Mouse (Mus musculus) CH12.LX (cell line): Measurements from ENCODE around the gene Adam8. TPM values are rescaled to one million over a fixed set of nuclear protein-coding genes. Genes with fewer than 3 reads are reported as not detected.

Experiments used
- DNase-seq: peaks from one replicate; pipeline ENCODE4 v3.0.0-alpha.2; 2013; ENCODE audit errors: extremely low read depth
- H3K27ac ChIP-seq: 2 replicates; pipeline ENCODE4 v1.5.1; 2012; ENCODE audit warnings: low read depth, mild to moderate bottlenecking, control low read depth, moderate library complexity; ENCODE audit not compliant: insufficient read depth
- H3K27me3 ChIP-seq: replicated peaks from 2 replicates; pipeline ENCODE3; 2012; ENCODE audit warnings: inconsistent platforms
- H3K36me3 ChIP-seq, 2 experiments: replicated peaks in 1 of 2; 2 replicates each; pipeline versions ENCODE3 to v1.6.1; 2012; ENCODE audit warnings: inconsistent platforms in 1 of 2, low read length in 1 of 2, mild to moderate bottlenecking in 1 of 2, mixed read lengths in 1 of 2, moderate library complexity in 1 of 2; ENCODE audit not compliant: control insufficient read depth in 1 of 2, insufficient read depth in 1 of 2
- H3K4me1 ChIP-seq, 2 experiments: 2 replicates each; pipeline ENCODE4 v1.6.1; 2012; ENCODE audit warnings: inconsistent platforms in 1 of 2, moderate library complexity in 1 of 2; ENCODE audit not compliant: insufficient read depth in 2 of 2, control insufficient read depth in 1 of 2
- H3K4me2 ChIP-seq: 2 replicates; pipeline ENCODE4 v1.6.1; 2012; ENCODE audit warnings: low read depth, mild to moderate bottlenecking, control low read depth; ENCODE audit not compliant: poor library complexity, insufficient read depth, severe bottlenecking
- H3K4me3 ChIP-seq, 3 experiments: fragments of 150-350 bp in 1 of 3; sonication (generic) in 1 of 3; replicated peaks in 1 of 3; 2 replicates each; pipeline versions ENCODE3 to v1.5.1; 2011 to 2012; ENCODE audit warnings: low read depth in 2 of 3, low read length in 2 of 3, mild to moderate bottlenecking in 2 of 3, moderate library complexity in 2 of 3, control low read depth in 1 of 3, improper control_type of control experiment in 1 of 3, inconsistent platforms in 1 of 3, mixed read lengths in 1 of 3; ENCODE audit not compliant: poor library complexity in 1 of 3
- H3K79me2 ChIP-seq: replicated peaks from 2 replicates; pipeline ENCODE4 v1.6.1; 2012; ENCODE audit warnings: mild to moderate bottlenecking, moderate library complexity; ENCODE audit not compliant: control insufficient read depth, poor library complexity, insufficient read depth, severe bottlenecking; ENCODE audit errors: extremely low read depth
- H3K9ac ChIP-seq: 2 replicates; pipeline ENCODE4 v1.6.1; 2012; ENCODE audit warnings: low read depth, mild to moderate bottlenecking, control low read depth, moderate library complexity; ENCODE audit not compliant: insufficient read depth
- H3K9me3 ChIP-seq: replicated peaks from 2 replicates; pipeline ENCODE3; 2012; ENCODE audit warnings: low read length, inconsistent platforms, mixed read lengths
- BHLHE40 ChIP-seq: IDR thresholded peaks from 2 replicates; pipeline ENCODE4 v1.6.1; 2011; ENCODE audit warnings: mild to moderate bottlenecking, low read depth, low read length, improper control_type of control experiment
- CHD1 ChIP-seq: IDR thresholded peaks from 2 replicates; pipeline ENCODE4 v1.6.1; 2012; ENCODE audit warnings: low read depth, low read length, improper control_type of control experiment, inconsistent platforms
- CHD2 ChIP-seq: IDR thresholded peaks from 2 replicates; pipeline ENCODE4 v1.6.1; 2011; ENCODE audit warnings: low read length, improper control_type of control experiment
- CTCF ChIP-seq, 2 experiments: IDR thresholded peaks in 1 of 2; conservative IDR thresholded peaks in 1 of 2; 2 replicates each; pipeline ENCODE4 v1.5.1; 2011 to 2012; ENCODE audit warnings: low read depth in 2 of 2, low read length in 2 of 2, improper control_type of control experiment in 1 of 2, inconsistent platforms in 1 of 2, mild to moderate bottlenecking in 1 of 2, moderate library complexity in 1 of 2
- E2F4 ChIP-seq: IDR thresholded peaks from 2 replicates; pipeline ENCODE4 v1.6.1; 2011; ENCODE audit warnings: low read depth, low read length, improper control_type of control experiment; ENCODE audit not compliant: insufficient replicate concordance
- EP300 ChIP-seq: IDR thresholded peaks from 2 replicates; pipeline ENCODE4 v1.6.1; 2011; ENCODE audit warnings: low read length, improper control_type of control experiment
- ETS1 ChIP-seq: conservative IDR thresholded peaks from 2 replicates; pipeline ENCODE4 v1.6.1; 2012; ENCODE audit warnings: low read depth, mild to moderate bottlenecking, inconsistent platforms, low read length, improper control_type of control experiment, moderate library complexity
- GABPA ChIP-seq: IDR thresholded peaks from 2 replicates; pipeline ENCODE4 v1.6.1; 2012; ENCODE audit warnings: low read depth, low read length, improper control_type of control experiment, inconsistent platforms; ENCODE audit not compliant: insufficient replicate concordance
- HCFC1 ChIP-seq: IDR thresholded peaks from 2 replicates; pipeline ENCODE4 v1.6.1; 2012; ENCODE audit warnings: low read depth, mild to moderate bottlenecking, inconsistent platforms, low read length, improper control_type of control experiment
- IRF4 ChIP-seq: IDR thresholded peaks from 2 replicates; pipeline ENCODE4 v1.6.1; 2014; ENCODE audit warnings: low read depth, mild to moderate bottlenecking, inconsistent platforms, low read length, improper control_type of control experiment
- JUN ChIP-seq: IDR thresholded peaks from 2 replicates; pipeline ENCODE4 v1.6.1; 2011; ENCODE audit warnings: low read depth, mild to moderate bottlenecking, low read length, improper control_type of control experiment, moderate library complexity; ENCODE audit not compliant: insufficient read depth
- JUND ChIP-seq: conservative IDR thresholded peaks from 2 replicates; pipeline ENCODE4 v1.6.1; 2011; ENCODE audit warnings: low read depth, low read length, improper control_type of control experiment
- KAT2A ChIP-seq: IDR thresholded peaks from 2 replicates; pipeline ENCODE4 v1.6.1; 2012; ENCODE audit warnings: low read length, improper control_type of control experiment, inconsistent platforms; ENCODE audit not compliant: insufficient replicate concordance
- MAFK ChIP-seq: IDR thresholded peaks from 2 replicates; pipeline ENCODE4 v1.6.1; 2011; ENCODE audit warnings: low read length, improper control_type of control experiment; ENCODE audit not compliant: insufficient replicate concordance
- MAX ChIP-seq: IDR thresholded peaks from 2 replicates; pipeline ENCODE4 v1.6.1; 2011; ENCODE audit warnings: low read length, improper control_type of control experiment
- MAZ ChIP-seq: IDR thresholded peaks from 2 replicates; pipeline ENCODE4 v1.6.1; 2012; ENCODE audit warnings: low read depth, mild to moderate bottlenecking, inconsistent platforms, low read length, improper control_type of control experiment, moderate library complexity
- MEF2A ChIP-seq: IDR thresholded peaks from 2 replicates; pipeline ENCODE4 v1.6.1; 2014; ENCODE audit warnings: low read depth, mild to moderate bottlenecking, inconsistent platforms, low read length, improper control_type of control experiment, borderline replicate concordance
- MXI1 ChIP-seq: IDR thresholded peaks from 2 replicates; pipeline ENCODE4 v1.6.1; 2011; ENCODE audit warnings: mild to moderate bottlenecking, low read depth, low read length, improper control_type of control experiment
- MYC ChIP-seq: IDR thresholded peaks from 2 replicates; pipeline ENCODE4 v1.6.1; 2011; ENCODE audit warnings: low read depth, mild to moderate bottlenecking, improper control_type of control experiment, low read length
- NELFE ChIP-seq: IDR thresholded peaks from 2 replicates; pipeline ENCODE4 v1.6.1; 2011; ENCODE audit warnings: low read depth, low read length, improper control_type of control experiment
- NRF1 ChIP-seq: IDR thresholded peaks from 2 replicates; pipeline ENCODE4 v1.6.1; 2014; ENCODE audit warnings: low read depth, mild to moderate bottlenecking, inconsistent platforms, low read length, improper control_type of control experiment, moderate library complexity
- PAX5 ChIP-seq: IDR thresholded peaks from 2 replicates; pipeline ENCODE4 v1.6.1; 2012; ENCODE audit warnings: low read length, inconsistent platforms, mixed read lengths
- POLR2AphosphoS2 ChIP-seq: IDR thresholded peaks from 2 replicates; pipeline ENCODE4 v1.6.1; 2011; ENCODE audit warnings: low read depth, low read length, improper control_type of control experiment
- RCOR1 ChIP-seq: conservative IDR thresholded peaks from 2 replicates; pipeline ENCODE4 v1.6.1; 2012; ENCODE audit warnings: low read depth, mild to moderate bottlenecking, inconsistent platforms, low read length, improper control_type of control experiment
- SIN3A ChIP-seq: IDR thresholded peaks from 2 replicates; pipeline ENCODE4 v1.6.1; 2012; ENCODE audit warnings: low read length, improper control_type of control experiment, inconsistent platforms
- SMC3 ChIP-seq: IDR thresholded peaks from 2 replicates; pipeline ENCODE4 v1.6.1; 2011; ENCODE audit warnings: low read depth, low read length, improper control_type of control experiment
- TBP ChIP-seq: conservative IDR thresholded peaks from 2 replicates; pipeline ENCODE4 v1.6.1; 2011; ENCODE audit warnings: low read depth, low read length, improper control_type of control experiment
- TCF12 ChIP-seq: IDR thresholded peaks from 2 replicates; pipeline ENCODE4 v1.6.1; 2014; ENCODE audit warnings: low read depth, mild to moderate bottlenecking, inconsistent platforms, low read length, improper control_type of control experiment
- USF1 ChIP-seq: IDR thresholded peaks from 2 replicates; pipeline ENCODE4 v1.6.1; 2014; ENCODE audit warnings: low read depth, mild to moderate bottlenecking, inconsistent platforms, low read length, improper control_type of control experiment
- USF2 ChIP-seq: conservative IDR thresholded peaks from 2 replicates; pipeline ENCODE4 v1.6.1; 2011; ENCODE audit warnings: low read depth, low read length, improper control_type of control experiment
- ZC3H11A ChIP-seq: IDR thresholded peaks from 2 replicates; pipeline ENCODE4 v1.6.1; 2012; ENCODE audit warnings: low read depth, mild to moderate bottlenecking, inconsistent platforms, low read length, improper control_type of control experiment
- ZMIZ1 ChIP-seq: IDR thresholded peaks from 2 replicates; pipeline ENCODE4 v1.6.1; 2012; ENCODE audit warnings: low read depth, mild to moderate bottlenecking, inconsistent platforms, low read length, improper control_type of control experiment
- ZNF384 ChIP-seq: IDR thresholded peaks from 2 replicates; pipeline ENCODE4 v1.6.1; 2012; ENCODE audit warnings: low read depth, low read length, improper control_type of control experiment, inconsistent platforms
- dilution Hi-C: fragments of 300-500 bp; cut with MboI; formaldehyde crosslinking; loops from 2 replicates; pipeline ENCODE4 v1.14.3; 2020; ENCODE audit warnings: low sequenced_read_pairs; ENCODE audit not compliant: extremely low pct_unique_long_range_greater_than_20kb, extremely low pct_ligation_motif_present
- in situ Hi-C: fragments of 300-500 bp; cut with MboI; formaldehyde crosslinking; loops from 3 replicates; pipeline ENCODE4 v1.14.3; 2019; ENCODE audit warnings: low sequenced_read_pairs, low pct_ligation_motif_present, low pct_unique_long_range_greater_than_20kb, mixed read lengths
- polyA plus RNA-seq: library from polyadenylated mRNA; unstranded; fragments of >175 nt; gene quantifications from 2 replicates; pipeline ENCODE4 v1.2.1, GENCODE M21; 2012; ENCODE audit warnings: low read depth; ENCODE audit not compliant: insufficient read length
- total RNA-seq, 2 experiments: library from RNA; depleted of rRNA; stranded (reverse); fragments of 300-350 nt in 1 of 2; fragments of >200 nt in 1 of 2; gene quantifications; 2 replicates each; pipeline ENCODE4 v1.2.3; 2012 to 2014

Adam8 gene
- total and polyA plus RNA-seq, 3 experiments: 46.3 to 63.7 (median 46.5) TPM

- TF ChIP-seq NELFE (peak; percentile 64; the same call in 1 of the 2 replicates), MYC (peak; percentile 93), TBP (peak; percentile 65), TCF12 (peak; percentile 97), ZNF384 (peak; percentile 99), MAX (peak; percentile 90), KAT2A (no peak)
- TF ChIP-seq, all 38 proteins: peak for 23
These were observed 22.0 kb downstream of the Adam8 start (continued) for GRCm38 (mm10) chr7:139970216-139970919.

GRCm38 (mm10) chr7:139969348-139970130 lies 22.8 kb downstream of the Adam8 start:
- Histone ChIP-seq H3K9me3 (no peaks in the 10 kb centered on the region), H3K4me1 (peaks cover 67 to 91% of the 10 kb centered on the region in 2 experiments), H3K4me3 (no peak overlapping the region), H3K9ac (peak overlapping the region; percentile 69), H3K27ac (peak overlapping the region; percentile 99), H3K79me2 (no peaks in the 10 kb centered on the region), H3K4me2 (peak overlapping the region; percentile 76), H3K36me3 (no peaks in the 10 kb centered on the region), H3K27me3 (no peaks in the 10 kb centered on the region)
- peak; percentile 94 for DNase-seq
- in situ Hi-C loops: no loop called here
- dilution Hi-C loops: no loop called here
- peak; percentile 96 for TF ChIP-seq JUND
- peak; percentile 91 for TF ChIP-seq MAZ
- TF ChIP-seq SMC3: peak; percentile 89
- no peak for TF ChIP-seq GABPA
- TF ChIP-seq SIN3A: 0 out of 2 replicates have a peak, but pooled peaks have one; percentile 0
- 0 out of 2 replicates have a peak, but pooled peaks have one; percentile 42 for TF ChIP-seq MEF2A
- no peak for TF ChIP-seq EP300
- TF ChIP-seq MYC: no peak
- no peak for TF ChIP-seq MAFK
- TF ChIP-seq TCF12: peak; percentile 82
- TF ChIP-seq TBP: 0 out of 2 replicates have a peak, but pooled peaks have one; percentile 17
- no peak; the same call in 1 of the 2 replicates for TF ChIP-seq MXI1
- TF ChIP-seq NRF1: no peak; the same call in 1 of the 2 replicates
- no peak for TF ChIP-seq PAX5
- TF ChIP-seq CTCF (conservative IDR thresholded peaks at IDR 0.05 in 1 of 2, IDR thresholded peaks at IDR 0.05 in 1 of 2; ENCODE audit: low read depth in 2 of 2, low read length in 2 of 2): peak; percentile 80 to 87; a peak in 3 of 4 replicates
- TF ChIP-seq CHD1: no peak
- TF ChIP-seq NELFE: no peak
- TF ChIP-seq USF2: no peak
- TF ChIP-seq ETS1: peak; percentile 69
- TF ChIP-seq ZMIZ1: no peak
- peak; percentile 38; the same call in 1 of the 2 replicates for TF ChIP-seq ZC3H11A
- no peak for TF ChIP-seq POLR2AphosphoS2
- 0 out of 2 replicates have a peak, but pooled peaks have one; percentile 11 for TF ChIP-seq HCFC1
- peak; percentile 67; the same call in 1 of the 2 replicates for TF ChIP-seq IRF4
- TF ChIP-seq BHLHE40: peak; percentile 99
- TF ChIP-seq ZNF384: no peak; the same call in 1 of the 2 replicates
- TF ChIP-seq JUN: no peak
- peak; percentile 79 for TF ChIP-seq CHD2
- no peak for TF ChIP-seq E2F4
- TF ChIP-seq RCOR1: no peak; the same call in 1 of the 2 replicates
- no peak for TF ChIP-seq USF1
- TF ChIP-seq KAT2A: no peak
